Mouse (Mus musculus): ENCODE results near the gene Cdc14a. TPM values are rescaled to one million over a fixed set of nuclear protein-coding genes. Genes with fewer than 3 reads are reported as not detected.

Cdc14a gene
- polyA plus RNA-seq, 1 experiment from 2014 or later = 3.9 TPM

- no peaks in the 10 kb centered on the region for H3K27me3 ChIP-seq
- no peaks in the 10 kb centered on the region for H3K9me3 ChIP-seq (replicated peaks)
- ATAC-seq (replicated peaks; ENCODE audit: insufficient number of reproducible peaks, insufficient read depth, low FRiP score, low read depth) = no peak
- no peak overlapping the region for H3K4me3 ChIP-seq
- no peak overlapping the region for H3K4me2 ChIP-seq
- no peak overlapping the region for H3K27ac ChIP-seq
- peaks cover 1% of the 10 kb centered on the region; the same call in 1 of the 2 replicates for H3K36me3 ChIP-seq
- no peak overlapping the region for H3K9ac ChIP-seq
- no peaks in the 10 kb centered on the region for H3K4me1 ChIP-seq (replicated peaks)
- WGBS = 75% methylated on average over 10 of the region's 10 CpGs
Measured at GRCm38 (mm10) chr3:116298727-116299126, 125.1 kb downstream of the Cdc14a start.

DNA sequence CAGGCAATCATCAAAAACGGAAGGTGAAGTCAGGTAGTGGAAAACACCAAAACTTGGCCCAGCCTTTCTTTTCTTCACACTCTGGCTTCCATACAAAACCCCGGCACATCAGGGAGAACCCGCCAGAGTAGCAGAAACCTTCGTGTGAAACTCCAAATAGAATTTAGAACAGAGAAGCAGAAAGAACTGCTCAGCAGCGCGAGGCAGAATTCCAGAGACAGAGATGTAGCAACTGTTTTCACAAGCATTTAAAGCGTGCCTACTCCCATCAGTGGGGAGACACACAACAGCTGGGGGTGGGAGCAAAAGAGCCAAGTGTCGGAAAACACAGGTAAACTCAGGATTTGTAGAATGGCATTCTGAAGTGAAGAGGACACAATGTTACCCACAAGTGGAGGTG lies 125.8 kb downstream of the Cdc14a start:
- Histone ChIP-seq H3K9me3 (replicated peaks) (no peaks in the 10 kb centered on the region), H3K36me3 (peaks cover 6% of the 10 kb centered on the region; the same call in 1 of the 2 replicates), H3K27ac (no peak overlapping the region), H3K4me2 (no peak overlapping the region), H3K4me3 (no peak overlapping the region), H3K4me1 (replicated peaks) (no peaks in the 10 kb centered on the region), H3K27me3 (no peaks in the 10 kb centered on the region), H3K9ac (no peak overlapping the region)
- WGBS = 83% methylated on average over 8 of the region's 8 CpGs
- no peak for ATAC-seq (replicated peaks; ENCODE audit: insufficient number of reproducible peaks, insufficient read depth, low FRiP score, low read depth)

GRCm38 (mm10) chr3:116297170-116297569 lies 126.7 kb downstream of the Cdc14a start:
- Histone ChIP-seq H3K4me2 (no peak overlapping the region), H3K4me1 (replicated peaks) (no peaks in the 10 kb centered on the region), H3K4me3 (no peak overlapping the region), H3K9ac (no peak overlapping the region), H3K27me3 (no peaks in the 10 kb centered on the region), H3K9me3 (replicated peaks) (no peaks in the 10 kb centered on the region), H3K36me3 (peaks cover 6% of the 10 kb centered on the region; the same call in 1 of the 2 replicates), H3K27ac (no peak overlapping the region)
- ATAC-seq (replicated peaks; ENCODE audit: insufficient number of reproducible peaks, insufficient read depth, low FRiP score, low read depth) = no peak
- WGBS = 90% methylated on average over 7 of the region's 7 CpGs

- Histone ChIP-seq H3K9me3 (replicated peaks) (no peaks in the 10 kb centered on the region), H3K4me2 (no peak overlapping the region), H3K27me3 (no peaks in the 10 kb centered on the region), H3K27ac (no peak overlapping the region), H3K9ac (no peak overlapping the region), H3K4me1 (replicated peaks) (no peaks in the 10 kb centered on the region), H3K4me3 (no peak overlapping the region), H3K36me3 (peaks cover 6% of the 10 kb centered on the region; the same call in 1 of the 2 replicates)
- ATAC-seq (replicated peaks; ENCODE audit: insufficient number of reproducible peaks, insufficient read depth, low FRiP score, low read depth) = no peak
- WGBS = 74% methylated on average over 9 of the region's 9 CpGs
Measured at GRCm38 (mm10) chr3:116290041-116290815, 133.6 kb downstream of the Cdc14a start.

DNA sequence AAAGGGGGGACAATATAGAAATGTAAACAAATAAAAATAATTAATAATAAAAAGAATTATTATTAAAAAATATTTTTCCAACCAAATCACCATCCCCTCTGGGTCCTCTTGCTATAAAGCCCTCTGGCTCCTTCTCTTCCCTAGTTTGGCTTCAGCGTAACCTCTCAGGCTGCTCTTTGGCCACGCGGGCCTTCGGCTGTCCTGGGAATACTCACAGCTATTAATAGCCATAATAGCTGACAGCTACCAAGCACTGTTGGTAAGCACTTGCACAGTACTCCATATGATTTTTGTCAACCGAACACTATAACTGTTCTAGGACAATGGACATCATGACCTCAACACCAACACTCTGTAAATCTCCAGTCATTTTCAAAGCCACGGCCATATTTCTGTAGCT lies 135.0 kb downstream of the Cdc14a start:
- peak; percentile 60; the same call in 1 of the 2 replicates for ATAC-seq (replicated peaks; ENCODE audit: insufficient number of reproducible peaks, insufficient read depth, low FRiP score, low read depth)
- Histone ChIP-seq H3K9ac (no peak overlapping the region), H3K27ac (no peak overlapping the region), H3K4me3 (no peak overlapping the region), H3K36me3 (peaks cover 6% of the 10 kb centered on the region; the same call in 1 of the 2 replicates), H3K4me2 (no peak overlapping the region), H3K27me3 (no peaks in the 10 kb centered on the region), H3K4me1 (replicated peaks) (no peaks in the 10 kb centered on the region), H3K9me3 (replicated peaks) (no peaks in the 10 kb centered on the region)
- WGBS = 46% methylated on average over 6 of the region's 6 CpGs

DNA sequence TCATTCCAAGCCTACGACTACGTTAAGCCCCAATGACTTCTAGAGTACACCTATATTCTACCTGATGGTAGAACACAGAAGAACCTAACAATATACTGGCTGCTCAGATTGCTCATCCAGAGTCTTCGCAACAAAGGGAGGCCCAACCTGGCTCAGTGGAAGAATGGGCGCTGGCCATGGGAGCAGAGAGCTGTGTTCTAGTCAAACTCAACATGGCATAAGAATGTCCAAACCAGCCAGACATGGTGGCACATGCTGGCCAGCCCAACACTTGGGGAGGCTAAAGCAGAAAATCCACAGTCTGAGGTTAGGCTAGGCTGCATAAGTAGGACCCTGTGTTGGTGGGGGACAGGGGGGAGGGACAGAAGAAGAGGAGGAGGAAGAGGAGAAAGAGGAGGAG lies 139.1 kb downstream of the Cdc14a start:
- no peaks in the 10 kb centered on the region for H3K36me3 ChIP-seq
- no peak overlapping the region for H3K9ac ChIP-seq
- H3K9me3 ChIP-seq (replicated peaks) = no peaks in the 10 kb centered on the region
- H3K4me2 ChIP-seq = no peak overlapping the region
- no peak overlapping the region for H3K27ac ChIP-seq
- ATAC-seq (replicated peaks; ENCODE audit: insufficient number of reproducible peaks, insufficient read depth, low FRiP score, low read depth) = no peak
- 0 out of 2 replicates have a peak, but pooled peaks cover 4% of the 10 kb centered on the region for H3K4me1 ChIP-seq (replicated peaks)
- 94% methylated on average over 4 of the region's 4 CpGs for WGBS
- H3K27me3 ChIP-seq = no peaks in the 10 kb centered on the region
- no peak overlapping the region for H3K4me3 ChIP-seq

GRCm38 (mm10) chr3:116283996-116284395 lies 139.8 kb downstream of the Cdc14a start:
- H3K9me3 ChIP-seq (replicated peaks) = no peaks in the 10 kb centered on the region
- H3K36me3 ChIP-seq = no peaks in the 10 kb centered on the region
- no peaks in the 10 kb centered on the region for H3K27me3 ChIP-seq
- ATAC-seq (replicated peaks; ENCODE audit: insufficient number of reproducible peaks, insufficient read depth, low FRiP score, low read depth) = no peak
- no peak overlapping the region for H3K27ac ChIP-seq
- H3K4me2 ChIP-seq = no peak overlapping the region
- no peak overlapping the region for H3K9ac ChIP-seq
- 63% methylated on average over 2 of the region's 2 CpGs for WGBS
- no peak overlapping the region for H3K4me3 ChIP-seq
- H3K4me1 ChIP-seq (replicated peaks) = 0 out of 2 replicates have a peak, but pooled peaks cover 6% of the 10 kb centered on the region

DNA sequence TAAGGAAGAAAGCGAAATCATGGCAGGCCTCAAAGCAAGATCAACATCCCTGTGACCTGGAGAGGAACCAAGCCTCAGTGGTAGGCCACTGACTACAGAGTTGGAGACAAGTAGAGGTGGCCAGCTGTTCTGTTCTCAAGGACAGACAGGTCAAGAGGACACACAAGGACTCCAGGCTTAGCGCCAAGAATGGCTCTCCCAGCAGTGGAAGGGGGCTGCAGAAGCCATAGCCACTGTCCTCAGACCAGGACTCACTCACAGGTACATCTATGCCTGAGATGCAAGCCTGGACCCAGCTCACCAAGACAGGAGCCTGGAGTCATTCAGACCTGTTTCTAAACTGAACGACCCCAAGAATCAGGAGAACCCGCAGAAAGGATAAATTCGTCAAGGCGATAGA lies 142.2 kb downstream of the Cdc14a start:
- Histone ChIP-seq H3K9me3 (replicated peaks) (no peaks in the 10 kb centered on the region), H3K4me1 (replicated peaks) (0 out of 2 replicates have a peak, but pooled peaks cover 6% of the 10 kb centered on the region), H3K27ac (no peak overlapping the region), H3K4me3 (no peak overlapping the region), H3K27me3 (no peaks in the 10 kb centered on the region), H3K9ac (no peak overlapping the region), H3K4me2 (no peak overlapping the region), H3K36me3 (no peaks in the 10 kb centered on the region)
- no peak for ATAC-seq (replicated peaks; ENCODE audit: insufficient number of reproducible peaks, insufficient read depth, low FRiP score, low read depth)
- 79% methylated on average over 6 of the region's 6 CpGs for WGBS

- Histone ChIP-seq H3K36me3 (no peaks in the 10 kb centered on the region), H3K4me3 (no peak overlapping the region), H3K27me3 (no peaks in the 10 kb centered on the region), H3K27ac (no peak overlapping the region), H3K9ac (no peak overlapping the region), H3K4me2 (no peak overlapping the region), H3K9me3 (replicated peaks) (no peaks in the 10 kb centered on the region), H3K4me1 (replicated peaks) (0 out of 2 replicates have a peak, but pooled peaks cover 6% of the 10 kb centered on the region)
- 82% methylated on average over 8 of the region's 8 CpGs for WGBS
- ATAC-seq (replicated peaks; ENCODE audit: insufficient number of reproducible peaks, insufficient read depth, low FRiP score, low read depth) = no peak
Measured at GRCm38 (mm10) chr3:116277146-116277545, 146.7 kb downstream of the Cdc14a start.

GRCm38 (mm10) chr3:116271679-116272078 lies 152.2 kb downstream of the Cdc14a start:
- 85% methylated on average over 6 of the region's 6 CpGs for WGBS

DNA sequence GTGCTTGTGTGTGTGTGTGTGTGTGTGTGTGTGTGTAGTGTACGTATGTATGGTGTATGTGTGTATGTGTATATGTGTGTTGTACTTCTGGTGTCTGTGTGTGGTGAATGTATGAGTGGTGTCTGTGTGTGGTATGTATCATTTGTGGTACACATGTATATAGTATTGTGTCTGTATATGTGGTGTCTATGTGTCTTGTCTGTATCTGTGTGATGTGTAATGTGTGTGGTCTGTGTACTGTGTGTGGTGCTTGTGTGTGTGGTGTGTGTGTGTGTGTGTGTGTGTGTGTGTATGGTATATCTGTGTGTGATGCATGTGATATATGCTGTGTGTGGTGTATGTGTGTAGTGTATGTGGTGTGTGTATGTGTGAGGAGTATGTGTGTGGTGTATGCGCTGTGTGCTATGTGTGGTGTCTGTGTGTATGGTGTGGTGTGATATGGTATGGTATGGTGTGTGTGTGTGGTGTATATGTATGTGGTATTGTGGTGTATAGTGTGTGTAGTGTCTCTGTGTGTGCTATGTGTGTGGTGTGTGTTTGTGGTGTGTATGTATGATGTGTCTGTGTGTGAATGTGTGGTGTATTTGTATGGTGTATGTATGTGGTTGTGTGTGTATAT lies 156.7 kb downstream of the Cdc14a start:
- no peaks in the 10 kb centered on the region for H3K36me3 ChIP-seq
- H3K27ac ChIP-seq = no peak overlapping the region
- H3K9ac ChIP-seq = no peak overlapping the region
- no peak for ATAC-seq (replicated peaks; ENCODE audit: insufficient number of reproducible peaks, insufficient read depth, low FRiP score, low read depth)
- no peaks in the 10 kb centered on the region for H3K9me3 ChIP-seq (replicated peaks)
- H3K4me1 ChIP-seq (replicated peaks) = no peaks in the 10 kb centered on the region
- no peak overlapping the region for H3K4me3 ChIP-seq
- no peaks in the 10 kb centered on the region for H3K27me3 ChIP-seq
- no peak overlapping the region for H3K4me2 ChIP-seq
- 96% methylated on average over 2 of the region's 2 CpGs for WGBS

More at GRCm38 (mm10) chr3:116271679-116272078, 152.2 kb downstream of the Cdc14a start:
- Histone ChIP-seq H3K4me3 (no peak overlapping the region), H3K27me3 (no peaks in the 10 kb centered on the region), H3K27ac (no peak overlapping the region), H3K36me3 (no peaks in the 10 kb centered on the region), H3K4me2 (no peak overlapping the region), H3K9me3 (replicated peaks) (no peaks in the 10 kb centered on the region), H3K4me1 (replicated peaks) (no peaks in the 10 kb centered on the region), H3K9ac (no peak overlapping the region)
- no peak for ATAC-seq (replicated peaks; ENCODE audit: insufficient number of reproducible peaks, insufficient read depth, low FRiP score, low read depth)

All from heart, embryonic 15.5 days (tissue).